Mouse (Mus musculus) limb, embryonic 14.5 days (tissue): ENCODE results near the gene Car14. TPM values are rescaled to one million over a fixed set of nuclear protein-coding genes. Genes with fewer than 3 reads are reported as not detected.

ENCODE experiments used
- ATAC-seq: fragments of 200-750 bp; cut with Nextera tagmentation; 2 replicates; pipeline ENCODE4 v1.8.0; 2017; ENCODE audit warnings: low read depth, moderate number of reproducible peaks, moderate TSS enrichment; ENCODE audit not compliant: low FRiP score
- DNase-seq: peaks from one replicate; pipeline ENCODE4 v3.0.0-alpha.2; 2015; ENCODE audit warnings: low spot score
- H3K27ac ChIP-seq: fragments of 300-500 bp; sonication (generic); replicated peaks from 2 replicates; pipeline ENCODE4 v1.5.1; 2014; ENCODE audit warnings: low read depth, mild to moderate bottlenecking, low read length, moderate library complexity, mixed read lengths
- H3K27me3 ChIP-seq: fragments of 300-500 bp; sonication (generic); 2 replicates; pipeline ENCODE4 v1.6.1; 2014; ENCODE audit warnings: low read length, mixed read lengths; ENCODE audit not compliant: control insufficient read depth, insufficient read depth
- H3K36me3 ChIP-seq: fragments of 300-500 bp; sonication (generic); 2 replicates; pipeline ENCODE4 v1.6.1; 2014; ENCODE audit warnings: mild to moderate bottlenecking, low read length, moderate library complexity, mixed read lengths; ENCODE audit not compliant: control insufficient read depth, insufficient read depth
- H3K4me1 ChIP-seq: fragments of 300-500 bp; sonication (generic); 2 replicates; pipeline ENCODE4 v1.6.1; 2014; ENCODE audit warnings: antibody characterized with exemption, low read length, mixed read lengths; ENCODE audit not compliant: control insufficient read depth, insufficient read depth
- H3K4me2 ChIP-seq: fragments of 300-500 bp; sonication (generic); replicated peaks from 2 replicates; pipeline ENCODE4 v1.6.1; 2014; ENCODE audit warnings: low read depth, mild to moderate bottlenecking, low read length, moderate library complexity; ENCODE audit not compliant: severe bottlenecking
- H3K4me3 ChIP-seq: fragments of 300-500 bp; sonication (generic); replicated peaks from 2 replicates; pipeline ENCODE4 v1.5.1; 2014; ENCODE audit warnings: low read length
- H3K9ac ChIP-seq: fragments of 300-500 bp; sonication (generic); 2 replicates; pipeline ENCODE4 v1.6.1; 2014; ENCODE audit warnings: mild to moderate bottlenecking, low read depth, low read length, moderate library complexity; ENCODE audit not compliant: severe bottlenecking
- H3K9me3 ChIP-seq: fragments of 300-500 bp; sonication (generic); 2 replicates; pipeline ENCODE4 v1.6.1; 2016; ENCODE audit warnings: low read length; ENCODE audit not compliant: control insufficient read depth
- POLR2A ChIP-seq: fragments of 200-500 bp; IDR thresholded peaks from 2 replicates; pipeline ENCODE4 v1.8.0; 2012; ENCODE audit warnings: inconsistent platforms, mild to moderate bottlenecking, moderate library complexity, borderline replicate concordance; ENCODE audit not compliant: insufficient read depth, insufficient read length; ENCODE audit errors: extremely low read depth
- WGBS: fragments of 180-500 bp; shearing (Covaris S2); extraction: QIAGEN DNeasy Blood & Tissue Kit; methylation state at CpG from one replicate; pipeline ENCODE4 v1.1.7; 2014; 5-methylcytosine and 5-hydroxymethylcytosine counted together
- polyA plus RNA-seq, 2 experiments: library from polyadenylated mRNA; depleted of rRNA in 1 of 2; stranded (reverse) in 1 of 2; unstranded in 1 of 2; fragments of >200 nt; fragmentation: Nextera tagmentation in 1 of 2; extraction: Ambion mirVana in 1 of 2; gene quantifications; 2 replicates each; pipeline versions ENCODE4 v1.2.1 to v1.2.3; 2012 to 2014

The Car14 gene
- polyA plus RNA-seq, 2 experiments = 11.3 to 11.5 TPM

DNA sequence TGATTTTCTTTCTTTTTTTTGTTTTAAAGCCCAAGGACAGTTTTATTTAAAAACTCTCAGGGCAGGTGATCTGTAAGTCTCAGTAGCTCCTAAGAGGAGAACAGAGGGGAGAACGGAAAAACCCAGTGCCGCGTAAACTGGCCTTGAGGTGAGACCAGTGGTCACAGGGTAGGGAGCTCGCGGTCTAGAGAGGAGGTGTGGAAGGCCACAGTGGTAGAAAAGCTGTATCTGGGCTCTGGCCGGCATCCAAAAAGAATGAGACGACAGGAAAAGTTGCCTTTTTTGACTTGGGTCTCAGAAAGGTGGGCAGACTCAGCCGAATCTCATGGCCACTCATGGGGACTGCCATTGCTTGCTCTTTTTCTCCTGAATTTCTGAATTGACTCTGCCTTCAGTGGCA, 33.7 kb upstream of the Car14 start:
- H3K9me3 ChIP-seq = no peaks in the 10 kb centered on the region
- no peak for DNase-seq
- ATAC-seq = no peak
- H3K4me3 ChIP-seq = no peak overlapping the region
- H3K9ac ChIP-seq = no peak overlapping the region
- WGBS = 96% methylated on average over 8 of the region's 8 CpGs
- no peak for TF ChIP-seq POLR2A
- H3K36me3 ChIP-seq = peaks cover 87% of the 10 kb centered on the region
- H3K27ac ChIP-seq = no peak overlapping the region
- H3K4me1 ChIP-seq = no peaks in the 10 kb centered on the region
- H3K27me3 ChIP-seq = no peaks in the 10 kb centered on the region
- H3K4me2 ChIP-seq = no peak overlapping the region

- Histone ChIP-seq H3K27me3 (no peaks in the 10 kb centered on the region), H3K4me1 (0 out of 2 replicates have a peak, but pooled peaks cover 6% of the 10 kb centered on the region), H3K9ac (no peak overlapping the region), H3K4me3 (no peak overlapping the region), H3K9me3 (no peaks in the 10 kb centered on the region), H3K4me2 (no peak overlapping the region), H3K36me3 (peaks cover 52% of the 10 kb centered on the region), H3K27ac (no peak overlapping the region)
- ATAC-seq (no peak), DNase-seq (no peak)
- 86% methylated on average over 1 of the region's 1 CpGs for WGBS
- TF ChIP-seq POLR2A = no peak
Measured at GRCm38 (mm10) chr3:95934448-95934847, 30.0 kb upstream of the Car14 start.

GRCm38 (mm10) chr3:95933111-95933750, 28.7 kb upstream of the Car14 start:
- peaks cover 40% of the 10 kb centered on the region for H3K36me3 ChIP-seq
- no peaks in the 10 kb centered on the region for H3K9me3 ChIP-seq
- no peak overlapping the region for H3K27ac ChIP-seq
- H3K9ac ChIP-seq = no peak overlapping the region; the same call in 1 of the 2 replicates
- TF ChIP-seq POLR2A = no peak
- H3K4me1 ChIP-seq = 0 out of 2 replicates have a peak, but pooled peaks cover 6% of the 10 kb centered on the region
- H3K4me3 ChIP-seq = no peak overlapping the region
- no peak for ATAC-seq
- DNase-seq = no peak
- WGBS = 93% methylated on average over 7 of the region's 7 CpGs
- H3K27me3 ChIP-seq = no peaks in the 10 kb centered on the region
- H3K4me2 ChIP-seq = no peak overlapping the region

DNA sequence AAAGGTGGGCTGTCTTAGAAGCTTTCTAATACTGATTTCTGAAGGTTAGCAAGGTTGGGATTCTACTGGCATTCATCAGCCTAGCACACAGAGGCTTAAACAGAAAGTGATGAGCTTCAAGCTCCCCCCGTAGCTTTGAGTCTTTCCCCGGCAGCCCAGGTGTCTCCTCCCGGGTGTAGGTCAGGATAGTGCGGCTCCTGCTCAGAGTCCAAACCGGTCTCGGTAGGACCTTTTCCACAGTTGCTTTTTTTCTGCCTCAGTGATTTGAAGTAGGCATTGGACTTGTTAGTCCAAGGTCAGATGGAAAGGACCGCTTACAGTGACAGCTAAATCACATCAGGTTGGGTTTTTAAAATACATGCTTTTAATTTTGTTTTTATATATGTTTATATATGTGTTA, 28.1 kb upstream of the Car14 start:
- Histone ChIP-seq H3K9me3 (no peaks in the 10 kb centered on the region), H3K4me1 (0 out of 2 replicates have a peak, but pooled peaks cover 6% of the 10 kb centered on the region), H3K27me3 (no peaks in the 10 kb centered on the region), H3K9ac (no peak overlapping the region), H3K36me3 (peaks cover 33% of the 10 kb centered on the region), H3K4me2 (no peak overlapping the region), H3K27ac (no peak overlapping the region), H3K4me3 (no peak overlapping the region)
- DNase-seq (no peak), ATAC-seq (no peak)
- 97% methylated on average over 7 of the region's 7 CpGs for WGBS
- TF ChIP-seq POLR2A = no peak

DNA sequence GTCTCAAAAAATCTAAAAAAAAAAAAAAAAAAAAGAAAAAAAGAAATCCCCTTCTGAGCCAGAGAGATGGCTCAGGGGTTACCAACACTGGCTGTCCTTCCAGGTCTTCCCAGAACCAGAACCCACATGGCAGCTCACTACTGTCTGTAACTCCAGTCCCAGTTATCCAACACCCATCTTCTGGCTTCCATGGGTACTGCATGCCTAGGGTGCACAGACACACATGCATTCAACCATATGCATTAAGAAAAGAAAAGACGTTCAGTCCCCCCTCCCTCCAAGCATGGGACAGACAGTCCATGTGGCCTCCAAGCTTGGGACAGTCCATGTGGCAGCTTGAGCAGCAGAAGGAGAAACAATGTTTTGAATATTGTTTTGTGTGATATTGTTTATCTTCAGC, 27.7 kb upstream of the Car14 start:
- no peak for TF ChIP-seq POLR2A
- H3K36me3 ChIP-seq = peaks cover 29% of the 10 kb centered on the region
- no peak overlapping the region for H3K9ac ChIP-seq
- DNase-seq (no peak), ATAC-seq (no peak)
- no peaks in the 10 kb centered on the region for H3K9me3 ChIP-seq
- H3K27ac ChIP-seq = no peak overlapping the region
- WGBS = 66% methylated on average over 1 of the region's 1 CpGs
- H3K27me3 ChIP-seq = no peaks in the 10 kb centered on the region
- H3K4me3 ChIP-seq = no peak overlapping the region
- no peak overlapping the region for H3K4me2 ChIP-seq
- H3K4me1 ChIP-seq = 0 out of 2 replicates have a peak, but pooled peaks cover 6% of the 10 kb centered on the region
